Mouse (Mus musculus) B cell, adult 2 months (primary cell): ENCODE measurements around the gene Theg.

Experiments
- DNase-seq, 2 experiments: peaks; one replicate each; pipeline ENCODE4 v3.0.0; 2022

The Theg gene

GRCm38 (mm10) chr10:79590702-79591101 is 3.6 kb upstream of the Theg start:
- no peak for DNase-seq

DNA sequence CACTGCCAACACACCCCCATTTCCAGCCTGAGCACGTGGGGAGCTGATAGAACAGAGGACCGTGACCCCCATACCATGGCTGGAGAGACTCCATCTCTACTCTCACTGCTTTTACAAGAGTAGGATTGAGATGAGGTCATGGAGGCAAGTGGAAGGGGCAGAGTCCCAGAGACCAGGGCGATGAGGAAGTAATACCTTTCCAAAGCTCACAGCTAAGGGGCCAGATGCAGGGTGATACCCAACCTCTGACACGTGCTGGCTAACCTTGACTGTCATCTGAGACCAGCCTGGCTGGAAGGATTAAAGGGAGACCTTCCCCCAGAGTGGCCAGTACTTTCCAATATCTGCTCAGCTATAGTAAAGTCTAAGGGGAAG is 608 bp upstream of the Theg start:
- DNase-seq: no peak

- no peak for DNase-seq
Measured at GRCm38 (mm10) chr10:79586243-79586642, 888 bp downstream of the Theg start.

DNA sequence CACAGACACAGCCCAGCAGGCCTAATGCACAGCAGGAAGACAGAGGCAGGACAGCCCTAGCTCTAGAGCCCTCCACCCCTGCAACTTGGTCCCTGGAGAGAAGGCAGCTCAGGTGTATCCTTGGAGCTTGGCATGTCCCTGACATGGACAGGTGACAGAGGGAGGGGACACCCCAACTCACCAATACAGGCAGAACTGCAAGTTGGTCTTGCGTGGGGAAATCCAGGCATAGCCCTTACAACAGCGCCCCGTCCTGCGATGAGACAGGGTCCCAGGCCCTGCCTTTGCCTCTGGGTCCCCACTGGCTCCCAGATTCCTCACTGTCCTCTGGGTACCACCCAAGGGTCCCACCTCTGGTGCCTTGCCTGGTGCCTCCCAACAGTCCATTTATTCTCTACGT is 1.4 kb downstream of the Theg start:
- no peak for DNase-seq

GRCm38 (mm10) chr10:79585136-79585535 is 2.0 kb downstream of the Theg start:
- DNase-seq: no peak

- peak; percentile 53 to 55 for DNase-seq
Measured at GRCm38 (mm10) chr10:79584426-79584825, 2.7 kb downstream of the Theg start.

DNA sequence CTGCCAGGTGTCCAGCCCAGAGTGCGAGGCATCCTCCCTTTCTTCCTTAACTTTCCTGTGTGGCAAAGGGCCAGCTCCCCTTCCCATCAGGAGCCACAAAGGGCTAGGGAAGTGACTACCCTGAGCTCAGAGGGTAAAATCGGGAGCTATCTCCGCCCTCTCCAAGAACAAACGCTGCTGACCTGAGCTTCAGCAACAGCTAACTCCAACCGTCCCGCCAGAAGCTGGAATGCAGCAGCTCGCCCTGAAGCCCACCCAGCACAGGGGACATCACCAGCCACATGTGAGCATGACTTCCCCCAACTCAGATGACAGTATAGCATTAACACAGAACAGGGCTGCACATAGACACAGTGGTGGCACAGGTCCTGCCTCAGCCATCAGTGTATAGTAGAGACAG is 3.1 kb downstream of the Theg start:
- no peak for DNase-seq

- DNase-seq: no peak
Measured at GRCm38 (mm10) chr10:79581501-79581900, 5.6 kb downstream of the Theg start.

- peak; percentile 74 for DNase-seq
Measured at GRCm38 (mm10) chr10:79580811-79581210, 6.3 kb downstream of the Theg start.

- no peak for DNase-seq
Measured at GRCm38 (mm10) chr10:79580356-79580755, 6.8 kb downstream of the Theg start.

DNA sequence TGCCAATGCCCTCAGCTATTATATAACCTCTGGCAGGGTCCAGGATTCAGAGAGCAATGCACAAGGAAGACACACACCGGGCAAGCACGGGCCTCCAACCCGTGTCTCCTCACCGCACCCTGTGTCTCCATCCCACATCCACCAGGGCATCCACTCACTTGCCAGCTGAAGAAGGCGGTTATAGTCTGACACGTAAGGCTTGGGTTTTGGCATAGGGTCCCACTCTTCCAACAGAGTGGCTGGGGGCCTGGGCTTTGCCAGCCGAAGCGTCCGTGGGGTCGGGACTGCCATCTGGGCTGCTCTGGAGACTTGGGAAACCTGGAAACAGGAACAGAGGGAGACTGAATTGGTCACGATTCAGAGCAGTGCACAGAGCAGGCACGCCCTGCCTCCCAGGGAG is 7.3 kb downstream of the Theg start:
- DNase-seq: no peak

DNA sequence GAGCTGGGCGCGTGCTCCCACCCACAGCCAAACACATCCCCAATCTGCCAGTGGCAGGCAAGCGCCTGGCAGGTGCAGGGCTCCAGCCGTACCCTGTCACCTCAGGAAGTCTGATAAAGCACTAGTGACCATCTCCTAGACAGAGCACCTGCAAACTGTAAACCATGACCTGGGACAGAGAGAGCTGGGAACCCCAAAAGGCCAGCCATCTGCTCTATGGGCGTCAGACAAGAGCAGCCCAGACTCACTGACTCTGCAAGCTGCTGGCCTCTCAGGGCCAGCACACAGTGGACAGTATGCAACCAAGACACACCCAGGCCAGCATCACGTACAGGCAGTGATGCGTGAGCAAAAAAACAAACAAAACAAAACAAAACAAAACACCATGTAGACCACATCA is 8.2 kb downstream of the Theg start:
- DNase-seq: no peak

DNA sequence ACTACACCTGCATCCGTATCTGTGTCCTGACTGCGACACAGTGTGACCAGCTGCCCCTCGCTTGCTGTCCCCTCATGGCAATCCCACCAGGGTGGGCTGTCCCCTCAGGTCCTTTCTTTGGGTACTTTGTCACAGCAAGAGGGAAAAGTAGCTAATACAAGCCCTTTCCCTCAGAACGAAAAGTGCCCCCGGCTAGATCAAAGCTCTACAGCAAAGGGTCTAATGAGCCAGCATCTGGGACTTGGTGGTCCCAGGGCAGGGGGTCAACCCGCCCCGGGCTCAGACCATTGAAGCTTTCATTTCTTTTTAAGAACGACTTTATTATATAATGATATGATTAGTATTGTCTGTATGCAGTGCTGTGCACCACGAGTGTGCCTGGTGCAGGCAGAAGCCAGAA is 8.9 kb downstream of the Theg start:
- no peak for DNase-seq

GRCm38 (mm10) chr10:79577376-79577775 is 9.8 kb downstream of the Theg start:
- no peak for DNase-seq

- DNase-seq: no peak
Measured at GRCm38 (mm10) chr10:79575754-79576153, 11.4 kb downstream of the Theg start.

DNA sequence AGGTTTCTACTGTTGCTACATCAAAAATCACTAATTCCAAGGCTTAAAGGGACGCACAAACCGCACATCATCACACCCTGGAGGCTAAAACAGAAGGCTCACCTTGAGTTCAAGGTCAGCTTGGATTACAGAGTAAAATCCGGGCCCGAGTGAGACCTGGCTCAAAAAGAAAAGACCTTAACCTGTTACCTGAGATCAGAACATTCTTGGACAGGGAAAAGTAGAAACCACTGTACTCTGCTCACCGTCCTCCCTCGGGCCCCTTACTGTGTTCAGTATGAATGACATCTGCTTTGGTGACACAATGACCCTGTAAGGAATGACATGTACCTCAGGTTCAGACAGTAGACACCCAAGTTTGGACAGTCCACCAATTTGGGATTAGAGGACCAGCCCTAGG is 12.3 kb downstream of the Theg start:
- no peak for DNase-seq

GRCm38 (mm10) chr10:79574350-79574749 is 12.8 kb downstream of the Theg start:
- DNase-seq: no peak

DNA sequence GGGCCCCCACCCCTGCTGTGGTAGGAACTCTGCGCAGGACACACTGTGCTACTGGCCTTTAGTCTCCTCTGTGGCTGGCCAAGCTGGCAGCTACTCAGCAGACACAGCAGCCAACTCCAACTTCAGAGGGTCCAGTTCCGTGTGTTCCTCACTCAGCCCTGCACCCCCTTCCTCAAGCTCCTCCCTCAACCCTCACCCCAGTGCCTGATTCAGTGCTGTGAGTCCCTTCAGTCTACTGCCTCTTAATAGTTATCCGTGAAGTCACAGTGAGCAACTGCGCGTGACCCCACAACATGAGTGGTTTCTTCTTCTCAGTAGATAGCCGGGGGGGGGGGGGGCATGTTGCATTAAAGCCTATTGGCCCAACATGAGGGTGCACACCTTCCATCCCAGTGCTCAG is 13.5 kb downstream of the Theg start:
- DNase-seq: no peak

DNA sequence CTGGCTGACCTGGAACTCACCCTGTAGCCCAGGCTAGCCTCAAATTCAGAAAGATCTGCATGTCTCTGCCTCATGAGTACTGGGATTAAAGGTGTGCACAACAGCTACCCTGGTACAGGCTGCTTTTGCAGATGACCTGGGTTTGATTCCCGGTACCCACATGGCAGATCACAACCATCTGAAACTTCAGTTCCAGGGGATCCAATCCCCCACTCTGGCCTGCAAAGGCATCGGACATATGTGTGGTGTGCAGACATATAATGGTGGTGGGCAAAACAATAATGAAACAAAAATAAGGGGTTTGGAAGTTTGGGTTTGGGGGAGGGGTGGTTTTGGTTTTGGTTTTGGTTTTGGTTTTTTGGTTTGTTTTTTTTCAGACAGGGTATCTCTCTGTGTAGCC is 15.8 kb downstream of the Theg start:
- no peak for DNase-seq

GRCm38 (mm10) chr10:79569921-79570320 is 17.2 kb downstream of the Theg start:
- DNase-seq: no peak

DNA sequence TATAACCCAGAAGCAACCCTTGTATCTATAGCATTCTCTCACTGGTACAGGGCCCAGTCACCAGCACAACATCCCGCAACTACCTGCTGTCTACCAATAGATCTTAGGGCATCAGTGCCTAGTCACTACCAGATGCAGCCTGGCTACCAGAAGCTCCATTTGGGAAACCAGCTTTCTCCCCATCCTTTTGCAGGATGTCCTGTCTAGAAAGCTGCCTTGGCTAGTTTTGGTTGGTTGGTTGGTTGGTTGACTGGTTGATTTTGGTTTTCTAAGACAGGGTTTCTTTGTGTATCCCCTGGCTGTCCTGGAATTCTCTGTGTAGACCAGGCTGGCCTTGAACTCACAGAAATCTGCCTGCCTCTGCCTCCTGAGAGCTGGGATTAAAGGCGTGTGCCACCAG is 27.4 kb downstream of the Theg start:
- DNase-seq: no peak

- DNase-seq: no peak
Measured at GRCm38 (mm10) chr10:79557496-79557895, 29.6 kb downstream of the Theg start.

DNA sequence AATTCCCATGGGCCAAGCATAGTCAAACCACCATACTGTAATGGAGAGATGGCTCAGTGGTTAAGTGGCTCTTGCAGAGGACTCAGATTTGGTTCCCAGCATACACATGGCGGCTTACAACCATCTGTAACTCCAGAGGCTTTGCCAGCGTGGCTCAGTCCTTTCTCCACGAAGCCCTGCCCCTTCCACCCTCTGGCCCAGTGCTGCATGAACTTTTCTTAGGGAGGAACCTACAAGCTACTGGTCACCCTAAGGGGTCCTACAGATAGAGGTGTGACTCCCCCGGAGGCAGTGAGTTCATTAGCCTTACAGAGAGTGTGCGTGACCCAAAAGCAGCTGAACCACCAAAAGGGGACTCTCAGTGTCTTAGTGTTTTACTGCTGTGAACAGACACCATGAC is 30.2 kb downstream of the Theg start:
- DNase-seq: no peak

GRCm38 (mm10) chr10:79555238-79555724 is 31.9 kb downstream of the Theg start:
- DNase-seq: no peak

DNA sequence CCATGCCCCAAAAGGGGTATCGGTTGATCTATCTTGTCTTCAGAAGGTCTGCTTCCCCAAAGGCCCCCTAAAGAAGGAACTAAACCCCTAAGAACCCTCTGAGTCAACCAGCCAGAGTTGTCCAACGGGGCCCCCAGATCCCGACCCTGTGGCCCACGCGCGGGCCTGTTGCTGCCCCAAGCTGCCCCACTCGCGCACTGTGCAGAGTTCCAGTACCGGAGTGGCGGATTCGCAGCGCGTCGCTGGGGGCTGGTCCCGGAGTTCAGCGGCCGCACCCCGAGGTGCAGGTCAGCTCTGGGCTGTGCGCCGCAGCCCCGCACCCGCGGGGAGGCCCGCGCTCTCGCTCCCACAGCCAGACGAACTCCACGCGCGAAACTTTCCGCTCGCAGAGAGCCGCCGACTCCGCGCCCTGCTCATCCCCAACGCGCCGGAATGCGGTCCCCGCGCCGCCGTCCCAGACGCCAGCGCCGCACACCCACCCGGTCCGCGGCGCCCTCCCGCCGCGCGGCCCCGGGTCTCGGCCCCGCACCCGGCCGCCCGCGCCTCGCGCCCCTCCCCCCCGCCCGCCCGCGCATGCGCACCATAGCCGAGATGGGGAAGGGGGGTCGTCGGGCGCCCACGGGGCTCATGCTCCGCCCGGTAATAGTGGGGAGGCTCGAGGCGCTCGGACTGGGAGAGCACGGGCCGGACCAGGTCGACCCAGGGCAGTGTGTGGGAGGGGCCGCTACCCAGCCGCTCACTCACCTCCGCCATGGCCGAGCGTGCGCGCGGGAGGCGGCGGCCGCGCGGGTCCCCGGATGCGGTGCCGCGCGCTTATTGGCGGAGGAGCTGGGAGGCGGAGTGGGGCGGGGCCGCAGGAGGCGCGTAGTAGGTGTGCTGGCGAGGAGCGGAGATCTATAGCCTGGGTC is 32.5 kb downstream of the Theg start, which contains the start of gene Mier2:
Mier2 (minus strand) TSS at position 870 of the 908 bp plus-strand sequence.
- DNase-seq: peak; percentile 82 to 86
